Mouse (Mus musculus) forebrain, embryonic 15.5 days (tissue): Measurements from ENCODE around the gene Cd302. TPM values are rescaled to one million over a fixed set of nuclear protein-coding genes. Genes with fewer than 3 reads are reported as not detected.

ENCODE experiments used
- ATAC-seq: fragments of 200-750 bp; cut with Nextera tagmentation; replicated peaks from 2 replicates; pipeline ENCODE4 v1.8.0; 2017; ENCODE audit warnings: mild to moderate bottlenecking, moderate TSS enrichment, moderate library complexity
- H3K27ac ChIP-seq: fragments of 300-500 bp; sonication (generic); replicated peaks from 2 replicates; pipeline ENCODE4 v1.5.1; 2015; ENCODE audit warnings: mild to moderate bottlenecking, inconsistent platforms
- H3K27me3 ChIP-seq: fragments of 300-500 bp; sonication (generic); 2 replicates; pipeline ENCODE4 v1.6.1; 2015; ENCODE audit warnings: inconsistent platforms
- H3K36me3 ChIP-seq: fragments of 300-500 bp; sonication (generic); 2 replicates; pipeline ENCODE4 v1.6.1; 2015; ENCODE audit warnings: mild to moderate bottlenecking, inconsistent platforms
- H3K4me1 ChIP-seq: fragments of 300-500 bp; sonication (generic); 2 replicates; pipeline ENCODE4 v1.6.1; 2015; ENCODE audit warnings: inconsistent platforms
- H3K4me2 ChIP-seq: fragments of 300-500 bp; sonication (generic); replicated peaks from 2 replicates; pipeline ENCODE4 v1.6.1; 2015; ENCODE audit warnings: mild to moderate bottlenecking, inconsistent platforms
- H3K4me3 ChIP-seq: fragments of 300-500 bp; sonication (generic); 2 replicates; pipeline ENCODE4 v1.5.1; 2015; ENCODE audit warnings: mild to moderate bottlenecking, inconsistent platforms
- H3K9ac ChIP-seq: fragments of 300-500 bp; sonication (generic); replicated peaks from 2 replicates; pipeline ENCODE4 v1.6.1; 2015; ENCODE audit warnings: mild to moderate bottlenecking, inconsistent platforms
- H3K9me3 ChIP-seq: fragments of 300-500 bp; sonication (generic); 2 replicates; pipeline ENCODE4 v1.6.1; 2016; ENCODE audit warnings: inconsistent platforms
- WGBS: fragments of 180-500 bp; shearing (Covaris S2); methylation state at CpG from one replicate; pipeline ENCODE4 v1.1.7; 2015; ENCODE audit warnings: mixed read lengths; 5-methylcytosine and 5-hydroxymethylcytosine counted together
- polyA plus RNA-seq: library from polyadenylated mRNA; unstranded; fragments of >200 nt; fragmentation: Nextera tagmentation; extraction: Ambion mirVana; gene quantifications from 2 replicates; pipeline ENCODE4 v1.2.1, GENCODE M21; 2015

Cd302 gene
- polyA plus RNA-seq, 1 experiment from 2014 or later: 10.3 TPM

- Histone ChIP-seq H3K36me3 (no peaks in the 10 kb centered on the region), H3K4me3 (no peak overlapping the region), H3K4me1 (peaks cover 17% of the 10 kb centered on the region), H3K9me3 (no peaks in the 10 kb centered on the region), H3K9ac (no peak overlapping the region), H3K4me2 (no peak overlapping the region), H3K27ac (no peak overlapping the region), H3K27me3 (0 out of 2 replicates have a peak, but pooled peaks cover 5% of the 10 kb centered on the region)
- no peak for ATAC-seq
- WGBS: 85% methylated on average over 8 of the region's 8 CpGs
Measured at GRCm38 (mm10) chr2:60285107-60285617, 874 bp upstream of the Cd302 start.

GRCm38 (mm10) chr2:60283751-60284466, 379 bp downstream of the Cd302 start:
- no peak overlapping the region for H3K27ac ChIP-seq
- WGBS: 2% methylated on average over 42 of the region's 42 CpGs
- peak overlapping the region; percentile 51 for H3K4me3 ChIP-seq
- H3K9ac ChIP-seq: peak overlapping the region; percentile 53
- no peaks in the 10 kb centered on the region for H3K9me3 ChIP-seq
- 0 out of 2 replicates have a peak, but pooled peaks cover 5% of the 10 kb centered on the region for H3K27me3 ChIP-seq
- peak; percentile 96 for ATAC-seq
- peak overlapping the region; percentile 98 for H3K4me2 ChIP-seq
- H3K4me1 ChIP-seq: peaks cover 17% of the 10 kb centered on the region
- no peaks in the 10 kb centered on the region for H3K36me3 ChIP-seq

GRCm38 (mm10) chr2:60283208-60283750, 1.0 kb downstream of the Cd302 start:
- 9% methylated on average over 9 of the region's 9 CpGs for WGBS
- H3K4me3 ChIP-seq: peak overlapping the region; percentile 51

GRCm38 (mm10) chr2:60282625-60283024, 1.7 kb downstream of the Cd302 start:
- no peak overlapping the region for H3K9ac ChIP-seq
- 82% methylated on average over 4 of the region's 4 CpGs for WGBS

More at GRCm38 (mm10) chr2:60283208-60283750, 1.0 kb downstream of the Cd302 start:
- H3K4me2 ChIP-seq: peak overlapping the region; percentile 98
- ATAC-seq: 0 out of 2 replicates have a peak, but pooled peaks have one; percentile 17
- no peaks in the 10 kb centered on the region for H3K9me3 ChIP-seq
- H3K9ac ChIP-seq: no peak overlapping the region; the same call in 1 of the 2 replicates
- H3K27ac ChIP-seq: no peak overlapping the region
- H3K4me1 ChIP-seq: peaks cover 17% of the 10 kb centered on the region
- 0 out of 2 replicates have a peak, but pooled peaks cover 5% of the 10 kb centered on the region for H3K27me3 ChIP-seq
- H3K36me3 ChIP-seq: no peaks in the 10 kb centered on the region

GRCm38 (mm10) chr2:60278627-60279026, 5.7 kb downstream of the Cd302 start:
- no peaks in the 10 kb centered on the region for H3K36me3 ChIP-seq
- H3K9me3 ChIP-seq: no peaks in the 10 kb centered on the region
- H3K27me3 ChIP-seq: no peaks in the 10 kb centered on the region
- peaks cover 9% of the 10 kb centered on the region for H3K4me1 ChIP-seq
- H3K9ac ChIP-seq: no peak overlapping the region
- no peak overlapping the region for H3K27ac ChIP-seq
- ATAC-seq: no peak
- no peak overlapping the region for H3K4me3 ChIP-seq
- H3K4me2 ChIP-seq: no peak overlapping the region
- WGBS: 94% methylated on average over 4 of the region's 4 CpGs

More at GRCm38 (mm10) chr2:60282625-60283024, 1.7 kb downstream of the Cd302 start:
- Histone ChIP-seq H3K4me2 (0 out of 2 replicates have a peak overlapping the region, but pooled peaks have one; percentile 98), H3K27ac (no peak overlapping the region), H3K9me3 (no peaks in the 10 kb centered on the region), H3K27me3 (0 out of 2 replicates have a peak, but pooled peaks cover 5% of the 10 kb centered on the region), H3K36me3 (no peaks in the 10 kb centered on the region), H3K4me3 (no peak overlapping the region), H3K4me1 (peaks cover 17% of the 10 kb centered on the region)
- ATAC-seq: no peak

GRCm38 (mm10) chr2:60269856-60270479, 14.3 kb downstream of the Cd302 start:
- WGBS: 95% methylated on average over 14 of the region's 14 CpGs
- no peak overlapping the region for H3K4me2 ChIP-seq
- ATAC-seq: no peak
- no peaks in the 10 kb centered on the region for H3K9me3 ChIP-seq
- H3K9ac ChIP-seq: no peak overlapping the region
- no peaks in the 10 kb centered on the region for H3K4me1 ChIP-seq
- no peaks in the 10 kb centered on the region for H3K36me3 ChIP-seq
- H3K4me3 ChIP-seq: no peak overlapping the region
- no peaks in the 10 kb centered on the region for H3K27me3 ChIP-seq
- no peak overlapping the region for H3K27ac ChIP-seq

GRCm38 (mm10) chr2:60267567-60267966, 16.7 kb downstream of the Cd302 start:
- no peak overlapping the region for H3K27ac ChIP-seq
- WGBS: 66% methylated on average over 1 of the region's 1 CpGs
- no peaks in the 10 kb centered on the region for H3K4me1 ChIP-seq
- H3K9ac ChIP-seq: no peak overlapping the region
- no peak overlapping the region for H3K4me3 ChIP-seq
- no peak overlapping the region for H3K4me2 ChIP-seq
- no peak for ATAC-seq
- no peaks in the 10 kb centered on the region for H3K27me3 ChIP-seq
- no peaks in the 10 kb centered on the region for H3K36me3 ChIP-seq
- no peaks in the 10 kb centered on the region for H3K9me3 ChIP-seq

- Histone ChIP-seq H3K4me2 (no peak overlapping the region), H3K9me3 (no peaks in the 10 kb centered on the region), H3K27me3 (no peaks in the 10 kb centered on the region), H3K27ac (no peak overlapping the region), H3K9ac (no peak overlapping the region), H3K4me1 (no peaks in the 10 kb centered on the region), H3K4me3 (no peak overlapping the region), H3K36me3 (no peaks in the 10 kb centered on the region)
- ATAC-seq: no peak
- WGBS: 77% methylated on average over 5 of the region's 5 CpGs
Measured at GRCm38 (mm10) chr2:60260621-60261350, 23.5 kb downstream of the Cd302 start.

- WGBS: 96% methylated on average over 5 of the region's 5 CpGs
- no peak overlapping the region for H3K4me3 ChIP-seq
- no peak overlapping the region for H3K9ac ChIP-seq
- no peaks in the 10 kb centered on the region for H3K4me1 ChIP-seq
- H3K27me3 ChIP-seq: no peaks in the 10 kb centered on the region
- ATAC-seq: no peak
- peaks cover 3% of the 10 kb centered on the region; the same call in 1 of the 2 replicates for H3K36me3 ChIP-seq
- H3K9me3 ChIP-seq: no peaks in the 10 kb centered on the region
- no peak overlapping the region for H3K27ac ChIP-seq
- no peak overlapping the region for H3K4me2 ChIP-seq
Measured at GRCm38 (mm10) chr2:60259186-60259585, 25.1 kb downstream of the Cd302 start.

GRCm38 (mm10) chr2:60256751-60257150, 27.5 kb downstream of the Cd302 start:
- no peak for ATAC-seq
- Histone ChIP-seq H3K9me3 (no peaks in the 10 kb centered on the region), H3K4me1 (no peaks in the 10 kb centered on the region), H3K27me3 (no peaks in the 10 kb centered on the region), H3K36me3 (peaks cover 7% of the 10 kb centered on the region; the same call in 1 of the 2 replicates), H3K4me2 (no peak overlapping the region), H3K9ac (no peak overlapping the region), H3K4me3 (no peak overlapping the region), H3K27ac (no peak overlapping the region)
- WGBS: 86% methylated on average over 2 of the region's 2 CpGs

GRCm38 (mm10) chr2:60253506-60253905, 30.8 kb downstream of the Cd302 start:
- H3K27me3 ChIP-seq: no peaks in the 10 kb centered on the region
- H3K9ac ChIP-seq: no peak overlapping the region
- ATAC-seq: no peak
- H3K27ac ChIP-seq: no peak overlapping the region
- H3K4me1 ChIP-seq: no peaks in the 10 kb centered on the region
- no peak overlapping the region for H3K4me3 ChIP-seq
- no peaks in the 10 kb centered on the region for H3K9me3 ChIP-seq
- peaks cover 14% of the 10 kb centered on the region; the same call in 1 of the 2 replicates for H3K36me3 ChIP-seq
- H3K4me2 ChIP-seq: no peak overlapping the region
